Mouse (Mus musculus) spleen, embryonic (tissue): ENCODE measurements around the gene Slc9a9.
"Not testable (repeated sequence)": the region's sequence is repeated elsewhere in the genome, so short reads cannot be mapped to it uniquely, and the experiment has no call there.

Experiments
- CTCF ChIA-PET: fragments of 350-600 bp; sonication (Branson Sonifier 250); formaldehyde crosslinking; loops from one replicate; lab custom pipeline; 2022; lab: Charles Lee

Slc9a9 gene

DNA sequence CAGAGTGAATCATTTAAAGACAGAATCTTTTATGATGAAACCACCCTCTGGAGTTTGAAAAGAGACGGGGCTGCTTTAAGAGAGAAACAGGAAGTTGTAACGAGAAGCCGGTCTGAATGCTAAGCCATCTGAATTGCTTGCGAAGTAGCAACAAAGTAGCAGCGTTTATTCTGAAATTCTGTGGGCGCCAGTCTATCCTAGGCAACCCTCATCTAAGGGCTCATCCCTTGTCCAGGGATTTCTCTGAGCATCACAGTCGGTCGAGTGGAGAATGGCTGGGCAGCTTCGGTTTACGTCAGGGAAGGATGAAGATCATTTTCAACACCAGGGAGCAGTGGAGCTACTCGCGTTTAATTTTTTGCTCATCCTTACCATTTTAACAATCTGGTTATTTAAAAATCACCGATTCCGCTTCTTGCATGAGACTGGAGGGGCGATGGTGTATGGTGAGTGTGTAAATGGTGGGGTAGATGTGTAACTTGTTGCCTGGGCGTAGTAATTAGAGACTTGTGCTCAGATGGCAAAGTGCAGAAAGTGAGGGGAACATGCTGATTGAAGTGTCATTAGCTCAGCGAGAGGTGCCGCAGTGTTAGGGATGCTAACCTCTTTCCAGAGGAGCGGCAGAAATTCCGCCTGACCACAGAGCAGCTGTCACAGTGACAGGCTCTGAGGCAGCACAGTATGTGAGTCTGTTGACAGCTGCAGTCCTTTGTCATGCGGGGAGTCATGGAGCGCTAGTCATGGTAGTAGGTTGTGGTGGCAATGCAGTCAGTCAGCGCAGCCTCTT lies at the start of gene Slc9a9:
Slc9a9 (plus strand) TSS at position 119 of the 787 bp plus-strand sequence.
- CTCF ChIA-PET: interaction anchor here (0.7 kb wide), 1 partner anchor 17 kb away, joined by 5 read pairs; no protein-coding TSS in a partner anchor

- CTCF ChIA-PET: interaction anchor here (0.6 kb wide), 1 partner anchor 62 kb away, joined by 4 read pairs; no protein-coding TSS in a partner anchor
Measured at GRCm38 (mm10) chr9:94620342-94620741, 49.4 kb upstream of the Slc9a9 start.

DNA sequence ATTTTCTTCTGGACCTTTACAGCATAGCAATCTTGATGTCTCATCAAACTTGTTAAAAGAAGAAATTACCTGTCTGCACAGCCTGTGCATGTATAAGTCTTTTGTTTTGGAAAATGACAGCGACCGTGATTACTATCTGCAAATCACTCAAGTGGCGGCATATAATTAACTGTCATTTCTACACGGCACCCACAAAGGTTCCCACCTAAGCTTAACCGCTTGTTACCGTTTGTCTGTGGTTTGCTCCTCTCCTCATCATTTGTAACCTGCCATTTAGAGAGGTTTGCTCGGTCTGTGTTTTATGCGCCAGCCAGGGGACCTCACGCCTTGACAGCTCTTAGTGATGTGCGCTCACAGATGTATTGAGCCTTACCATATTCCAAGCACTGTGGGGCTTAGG lies 48.9 kb upstream of the Slc9a9 start:
- CTCF ChIA-PET: interaction anchor here (0.6 kb wide), 1 partner anchor 61 kb away, joined by 4 read pairs; no protein-coding TSS in a partner anchor

GRCm38 (mm10) chr9:94621902-94622301 lies 47.8 kb upstream of the Slc9a9 start:
- CTCF ChIA-PET: interaction anchor here (0.6 kb wide), 1 partner anchor 84 kb away, joined by 5 read pairs; the partner anchor contains the start of gene 1190002N15Rik

DNA sequence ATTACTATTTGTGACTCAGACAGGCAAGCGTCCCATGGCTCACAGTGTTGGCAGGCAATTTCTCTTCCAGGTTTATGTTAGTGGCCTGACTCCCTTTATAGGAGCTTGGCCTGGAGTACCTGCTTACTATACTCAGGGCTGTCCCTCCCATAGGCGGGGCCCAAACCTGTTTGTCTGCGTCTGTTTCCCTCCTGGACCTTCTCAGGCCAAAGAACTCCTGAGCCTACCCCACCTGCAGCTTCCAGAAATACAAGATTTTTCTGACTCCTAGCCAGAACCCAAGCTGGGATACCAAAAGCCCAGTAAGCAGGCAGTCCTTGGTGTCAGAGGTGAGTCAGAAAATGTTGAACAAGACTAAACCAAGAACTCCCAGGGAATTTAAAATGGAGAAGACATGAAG lies 43.0 kb upstream of the Slc9a9 start:
- CTCF ChIA-PET: no interaction called here

DNA sequence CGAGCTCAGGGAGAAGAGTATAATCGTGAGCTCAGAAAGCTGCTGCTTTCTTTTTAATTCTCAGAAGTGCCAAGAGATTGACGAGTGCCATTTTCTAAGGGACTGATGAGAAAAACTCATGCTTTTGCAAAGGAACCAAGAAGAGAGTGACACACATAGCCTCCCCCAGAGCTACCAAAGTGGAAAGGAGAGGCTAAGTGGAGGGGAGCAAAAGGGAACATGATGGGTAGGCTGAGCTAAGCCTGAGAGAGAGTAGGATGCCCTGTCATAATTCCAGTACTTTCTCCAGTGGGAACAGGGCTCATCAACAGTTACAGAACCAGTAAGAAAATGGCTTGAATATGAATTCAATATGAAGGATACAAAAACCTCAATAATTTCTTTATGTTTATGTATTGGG lies 40.8 kb upstream of the Slc9a9 start:
- CTCF ChIA-PET: no interaction called here

- CTCF ChIA-PET: not testable (repeated sequence)
Measured at GRCm38 (mm10) chr9:94634275-94634674, 35.4 kb upstream of the Slc9a9 start.

- CTCF ChIA-PET: no interaction called here
Measured at GRCm38 (mm10) chr9:94645631-94646030, 24.1 kb upstream of the Slc9a9 start.

DNA sequence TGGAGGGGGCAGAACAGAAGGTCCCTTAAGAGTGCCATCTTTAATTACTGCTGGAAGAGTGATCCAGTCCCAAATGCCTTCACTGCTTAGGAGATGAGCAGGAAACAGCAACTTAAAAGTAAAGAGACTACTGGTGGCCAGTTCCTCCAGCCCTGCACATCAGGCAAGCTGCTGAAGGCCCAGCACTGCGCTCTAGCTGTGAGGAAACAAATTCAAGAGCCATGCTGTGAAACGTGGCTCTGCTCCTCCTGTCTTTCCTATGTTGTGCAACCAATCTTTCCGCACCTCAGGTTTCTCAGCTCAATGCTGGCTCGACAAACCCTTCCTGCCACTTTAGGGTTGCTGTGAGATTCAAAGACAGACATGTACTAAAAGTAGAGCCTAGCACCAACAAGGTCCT lies 22.3 kb upstream of the Slc9a9 start:
- CTCF ChIA-PET: no interaction called here

DNA sequence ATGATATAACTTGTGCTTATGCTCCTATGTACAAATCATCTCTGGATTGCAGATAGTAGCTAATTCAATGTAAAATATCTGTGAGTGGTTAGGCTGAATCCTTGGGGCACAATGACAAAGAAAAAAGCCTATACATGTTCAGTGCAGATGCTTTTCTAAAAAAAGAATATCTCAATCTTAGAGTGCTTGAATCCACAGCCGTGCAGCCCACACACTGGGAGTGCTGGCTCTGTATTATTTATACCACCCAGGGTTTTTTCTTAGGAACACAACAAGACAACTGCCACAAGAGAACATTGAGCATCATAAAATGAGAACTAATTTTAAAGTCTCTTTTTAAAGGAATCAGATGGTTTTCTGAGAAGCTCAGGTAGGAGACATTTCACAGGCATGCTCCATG lies 19.7 kb upstream of the Slc9a9 start:
- CTCF ChIA-PET: no interaction called here

DNA sequence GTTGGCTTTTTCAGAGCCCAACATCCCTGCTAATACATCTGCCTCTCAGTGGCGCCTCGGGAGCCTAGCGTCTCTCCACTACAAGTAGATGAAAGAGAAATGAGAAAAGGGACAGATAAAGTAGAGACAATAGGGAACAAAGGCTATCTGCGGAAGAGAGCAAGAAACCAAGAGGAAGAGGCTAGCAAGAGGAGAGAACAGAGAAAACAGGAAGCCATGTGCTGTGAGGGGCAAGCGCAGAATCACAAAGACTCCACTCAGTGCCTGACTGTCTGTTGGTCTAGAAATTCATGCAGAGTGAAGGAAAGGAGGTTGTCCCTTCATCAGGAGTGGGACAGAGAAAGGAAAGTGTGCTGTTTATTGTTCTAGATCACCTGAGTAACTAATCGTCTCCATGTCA lies 16.5 kb upstream of the Slc9a9 start:
- CTCF ChIA-PET: interaction anchor here (0.6 kb wide), 1 partner anchor 17 kb away, joined by 5 read pairs; no protein-coding TSS in a partner anchor

- CTCF ChIA-PET: no interaction called here
Measured at GRCm38 (mm10) chr9:94653827-94654226, 15.9 kb upstream of the Slc9a9 start.

- CTCF ChIA-PET: no interaction called here
Measured at GRCm38 (mm10) chr9:94656265-94656664, 13.4 kb upstream of the Slc9a9 start.

DNA sequence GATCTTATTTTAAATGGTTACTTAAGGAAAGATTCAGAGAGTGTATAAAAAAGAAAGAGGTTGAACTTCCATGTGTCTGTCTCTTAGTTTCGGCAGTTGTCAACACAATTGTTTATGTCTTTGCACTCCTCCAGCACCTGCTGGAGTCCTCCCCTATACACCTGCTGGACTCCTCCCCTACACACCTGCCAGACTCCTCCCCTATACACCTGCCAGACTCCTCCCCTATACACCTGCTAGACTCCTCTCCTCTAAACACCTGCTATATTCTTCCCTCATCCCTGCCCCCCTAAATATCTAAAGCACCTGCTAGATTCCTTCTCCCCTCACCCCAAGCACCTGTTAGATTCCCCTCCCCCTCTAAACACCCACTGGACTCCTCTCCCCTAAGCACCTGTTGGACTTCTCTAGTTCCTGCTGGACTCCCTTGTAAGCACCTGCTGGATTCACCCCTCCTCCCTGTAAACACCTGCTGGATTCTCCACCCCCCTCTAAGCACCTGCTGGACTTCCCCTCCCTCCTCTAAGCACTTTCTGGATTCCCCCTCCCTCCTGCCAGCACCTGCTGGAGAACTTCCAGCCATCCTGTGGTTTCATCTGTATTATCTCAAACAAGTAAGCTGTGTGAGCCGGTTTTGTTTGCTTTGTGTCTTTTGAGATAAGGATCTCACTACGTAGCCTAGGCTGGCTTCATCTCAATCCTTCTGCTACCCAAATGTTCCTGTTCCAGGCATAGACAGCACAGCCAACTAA lies 10.1 kb upstream of the Slc9a9 start:
- CTCF ChIA-PET: no interaction called here

DNA sequence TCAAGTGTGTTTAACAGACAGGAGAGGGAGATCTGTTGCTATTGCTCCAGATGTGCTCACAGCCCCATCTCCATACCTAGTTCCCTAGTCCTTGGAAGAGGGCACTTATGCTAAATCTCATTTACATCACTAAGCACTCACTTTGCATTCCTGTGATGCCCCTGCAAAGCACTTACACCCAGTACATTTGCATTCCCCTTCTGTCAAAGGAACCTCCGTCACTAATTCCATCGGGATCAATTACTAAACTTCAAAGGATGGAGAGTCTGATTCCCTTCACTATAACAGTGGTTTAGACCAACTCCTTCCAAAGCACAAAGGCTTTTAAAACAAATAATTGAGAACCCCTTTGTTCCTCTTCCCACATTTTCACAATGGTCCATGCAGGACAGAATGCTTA lies 7.9 kb upstream of the Slc9a9 start:
- CTCF ChIA-PET: no interaction called here

DNA sequence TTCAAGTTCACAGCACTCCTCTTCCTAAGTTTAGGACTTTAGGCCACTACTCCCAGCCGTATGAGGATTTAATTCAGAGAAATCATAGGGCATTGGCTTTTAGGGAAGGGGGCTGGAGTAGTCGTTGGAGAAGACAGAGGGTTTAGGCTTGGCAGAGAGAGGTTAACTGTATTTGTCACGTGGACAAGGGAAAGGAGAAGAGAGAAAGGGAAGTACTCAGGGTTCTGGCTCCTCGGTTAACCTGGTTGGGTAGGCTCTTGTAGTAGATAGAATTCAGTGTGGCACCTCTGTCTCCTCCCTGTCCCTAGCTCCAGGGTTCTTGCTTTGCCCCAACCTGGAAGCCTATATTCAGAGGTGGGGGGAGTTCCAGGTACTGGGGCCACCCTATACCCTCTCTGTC lies 4.5 kb upstream of the Slc9a9 start:
- CTCF ChIA-PET: no interaction called here

- CTCF ChIA-PET: no interaction called here
Measured at GRCm38 (mm10) chr9:94668589-94668988, 1.1 kb upstream of the Slc9a9 start.

DNA sequence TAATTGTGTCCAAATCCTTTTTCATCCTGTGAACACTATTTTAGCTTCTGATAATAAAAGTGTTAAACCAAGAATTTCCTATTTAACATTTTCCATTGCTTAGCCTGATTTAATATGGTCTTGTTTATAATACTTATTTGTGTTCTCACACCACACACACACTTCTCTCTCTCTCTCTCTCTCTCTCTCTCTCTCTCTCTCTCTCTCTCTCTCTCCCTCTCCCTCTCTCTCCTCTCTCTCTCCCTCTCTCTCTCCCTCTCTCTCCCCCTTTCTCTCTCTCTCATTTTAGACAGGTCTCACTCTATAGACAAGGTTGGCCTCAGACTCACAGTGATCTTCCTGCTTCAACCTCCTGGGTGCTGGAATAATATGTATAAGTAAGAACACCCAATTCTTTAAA lies 995 bp downstream of the Slc9a9 start:
- CTCF ChIA-PET: interaction anchor here (0.7 kb wide), 1 partner anchor 18 kb away, joined by 5 read pairs; no protein-coding TSS in a partner anchor

DNA sequence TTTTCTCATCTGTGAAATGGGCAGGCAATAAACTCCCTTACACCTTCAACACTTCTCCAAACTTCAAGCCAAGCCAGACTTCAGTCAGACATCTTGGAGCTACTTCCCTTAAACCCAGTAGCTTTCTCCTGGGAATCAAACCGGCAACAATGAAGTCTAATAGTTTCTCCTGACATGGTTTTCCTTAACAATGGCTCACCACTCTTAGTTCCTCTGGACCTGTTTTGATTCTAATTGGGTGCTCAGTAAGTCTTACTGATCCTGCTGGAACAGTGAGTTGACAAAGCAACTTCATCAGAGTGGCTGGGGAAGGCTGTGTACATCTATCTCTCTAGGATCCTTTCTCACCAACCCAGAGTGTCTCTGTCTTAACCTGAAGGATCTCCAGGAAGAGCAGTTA lies 5.0 kb downstream of the Slc9a9 start:
- CTCF ChIA-PET: no interaction called here

DNA sequence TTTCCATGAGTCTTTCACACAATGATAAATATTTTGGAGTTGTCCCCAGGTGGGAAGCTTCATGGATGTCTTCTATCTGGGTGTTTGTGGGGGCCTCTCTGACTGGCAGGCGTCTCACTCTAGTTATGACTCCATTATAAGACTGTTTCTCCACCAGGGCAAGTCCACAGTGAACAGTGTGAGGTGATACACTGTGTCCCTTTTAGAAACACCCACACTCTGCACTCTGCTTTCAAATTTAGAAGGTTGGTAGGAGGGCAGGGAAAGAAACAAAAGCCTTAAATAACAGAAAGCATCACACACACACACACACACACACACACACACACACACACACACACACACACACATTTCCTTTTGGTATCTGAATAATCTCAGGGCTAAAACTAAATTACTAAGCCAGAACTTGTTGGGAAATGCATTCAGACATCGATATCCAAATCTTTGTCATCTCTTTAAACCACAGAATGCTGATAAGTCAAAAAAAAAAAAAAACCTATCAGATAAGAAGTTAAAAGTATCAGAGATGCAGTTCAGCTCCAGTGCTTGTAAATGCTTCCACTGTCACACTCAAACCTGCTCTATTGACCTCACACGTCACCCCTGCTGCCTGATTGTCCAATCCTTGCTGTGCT lies 8.4 kb downstream of the Slc9a9 start:
- CTCF ChIA-PET: no interaction called here

- CTCF ChIA-PET: no interaction called here
Measured at GRCm38 (mm10) chr9:94680468-94681094, 10.9 kb downstream of the Slc9a9 start.

DNA sequence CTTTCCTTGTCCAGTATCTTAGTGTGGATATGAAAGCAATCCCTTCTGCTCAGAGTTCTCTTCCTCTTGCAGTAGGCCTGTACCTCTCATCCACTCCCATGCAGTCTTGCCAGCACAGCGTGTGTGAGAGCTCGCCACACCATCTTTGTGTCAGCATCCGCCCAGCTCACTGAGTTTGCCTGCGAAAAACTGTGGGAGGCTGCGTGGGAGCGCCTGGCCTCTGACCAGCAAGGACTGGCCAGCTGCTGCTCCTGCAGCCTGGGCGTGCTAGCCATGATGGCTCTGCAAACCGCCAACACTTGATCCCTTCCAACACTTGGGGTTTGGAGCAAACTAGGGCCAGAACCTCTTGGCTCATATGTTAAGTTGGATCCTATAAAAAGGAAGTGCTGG lies 11.4 kb downstream of the Slc9a9 start:
- CTCF ChIA-PET: no interaction called here
